Mouse (Mus musculus) frontal cortex, adult (tissue): Measurements from ENCODE around the gene Vsig10l.

ENCODE experiments used
- ATAC-seq: cut with Nextera tagmentation; 2 replicates; pipeline ENCODE4 v1.9.2; 2017; ENCODE audit warnings: mild to moderate bottlenecking, moderate library complexity, mixed read lengths; ENCODE audit not compliant: low TSS enrichment

The Vsig10l gene

GRCm38 (mm10) chr7:43454371-43454770 is 8.6 kb upstream of the Vsig10l start:
- no peak for ATAC-seq

DNA sequence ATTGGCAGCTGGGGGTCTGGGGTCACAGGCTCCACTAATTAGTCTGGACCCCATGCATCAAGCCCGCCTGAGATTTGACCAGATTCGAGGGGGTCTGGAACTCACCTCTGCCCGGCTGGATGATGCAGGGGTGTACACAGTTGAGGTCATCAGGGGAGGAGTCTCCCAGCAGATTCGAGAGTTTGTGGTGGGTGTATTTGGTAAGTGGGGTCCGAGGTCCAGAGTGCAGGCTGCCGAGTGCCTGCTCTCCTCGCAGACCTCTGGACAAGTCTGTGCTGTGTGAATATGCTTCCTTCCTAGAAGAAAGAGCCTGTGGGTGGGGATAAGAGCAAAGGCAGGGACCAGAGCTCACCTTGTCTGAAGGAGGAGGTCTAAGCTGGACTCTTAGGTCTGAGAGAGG is 1.0 kb downstream of the Vsig10l start:
- no peak for ATAC-seq

GRCm38 (mm10) chr7:43464864-43465343 is 2.0 kb downstream of the Vsig10l start:
- no peak for ATAC-seq

DNA sequence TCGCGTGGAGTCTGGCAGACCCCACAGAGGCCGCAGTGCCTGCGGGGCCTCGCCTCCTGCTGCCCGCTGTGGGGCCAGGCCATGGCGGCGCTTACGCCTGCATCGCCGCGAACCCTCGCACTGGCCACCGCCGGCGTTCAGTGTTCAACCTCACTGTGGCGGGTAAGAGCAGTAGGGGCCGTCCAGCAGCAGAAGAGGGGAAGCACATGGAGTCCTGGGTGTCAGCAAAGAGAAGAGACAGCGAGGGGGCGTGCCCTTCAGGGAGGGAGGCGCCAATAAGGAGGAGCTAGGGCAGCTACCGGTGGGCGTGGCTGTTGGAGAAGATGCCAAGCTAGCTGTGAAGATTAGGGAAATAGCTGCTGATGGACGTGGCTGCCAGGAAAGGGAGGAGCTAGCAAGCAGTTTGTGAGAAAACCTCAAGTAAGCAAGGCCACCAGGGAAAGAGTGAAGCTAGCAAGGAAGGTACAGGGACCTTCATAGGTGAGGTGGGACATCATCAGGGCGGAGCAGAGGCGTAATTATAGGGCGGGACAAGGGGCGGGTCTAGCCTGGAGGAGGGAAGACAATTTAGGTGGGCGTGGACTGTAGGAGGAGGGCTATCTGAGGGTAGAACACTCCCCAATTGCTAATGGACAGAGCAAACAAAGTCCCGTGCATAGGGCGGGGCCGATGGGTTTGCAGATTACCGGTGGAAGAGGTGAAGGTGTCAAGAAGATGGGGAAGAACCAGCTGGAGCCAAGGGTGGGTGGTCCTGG is 2.6 kb downstream of the Vsig10l start:
- peak; percentile 76 for ATAC-seq

GRCm38 (mm10) chr7:43466099-43466694 is 3.2 kb downstream of the Vsig10l start:
- peak; percentile 82 for ATAC-seq

DNA sequence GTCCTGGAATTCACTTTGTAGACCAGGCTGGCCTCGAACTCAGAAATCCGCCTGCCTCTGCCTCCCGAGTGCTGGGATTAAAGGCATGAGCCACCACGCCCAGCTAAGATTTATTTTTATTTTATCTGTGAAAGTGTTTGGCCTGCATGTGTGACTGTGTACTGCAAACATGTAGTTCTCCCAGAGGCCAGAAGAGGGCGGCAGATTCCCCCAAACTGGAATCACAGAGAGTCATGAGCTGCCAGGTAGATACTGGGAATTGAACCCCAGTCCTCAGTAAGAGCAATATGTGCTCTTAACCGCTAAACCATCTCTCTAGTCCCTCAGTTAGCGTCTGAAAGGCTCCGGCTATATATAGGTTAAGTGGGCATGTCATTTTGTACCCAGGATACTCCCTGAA is 7.4 kb downstream of the Vsig10l start:
- ATAC-seq, result no peak

- ATAC-seq, result no peak
Measured at GRCm38 (mm10) chr7:43475706-43476105, 12.8 kb downstream of the Vsig10l start.

GRCm38 (mm10) chr7:43476376-43476775 is 13.4 kb downstream of the Vsig10l start:
- no peak for ATAC-seq

DNA sequence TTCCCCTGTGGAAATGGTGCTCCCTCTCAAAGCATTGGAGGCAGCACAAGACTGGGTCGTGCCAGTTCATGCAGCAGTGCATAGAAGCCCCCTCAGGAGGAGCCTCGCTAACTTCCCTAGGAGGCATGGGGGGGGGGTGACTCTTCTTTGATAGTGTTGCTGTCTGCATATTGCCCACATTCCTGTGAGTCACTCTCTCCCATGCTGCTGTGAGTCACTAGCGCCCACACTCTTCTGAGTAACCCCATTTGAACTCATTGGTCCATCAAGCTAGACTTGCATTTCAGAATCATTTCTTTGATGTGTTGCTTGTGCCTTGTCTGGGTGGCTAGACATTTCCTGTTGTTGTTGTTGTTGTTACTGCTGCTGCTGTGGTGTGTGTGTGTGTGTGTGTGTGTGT is 18.2 kb downstream of the Vsig10l start:
- peak; percentile 92 for ATAC-seq

DNA sequence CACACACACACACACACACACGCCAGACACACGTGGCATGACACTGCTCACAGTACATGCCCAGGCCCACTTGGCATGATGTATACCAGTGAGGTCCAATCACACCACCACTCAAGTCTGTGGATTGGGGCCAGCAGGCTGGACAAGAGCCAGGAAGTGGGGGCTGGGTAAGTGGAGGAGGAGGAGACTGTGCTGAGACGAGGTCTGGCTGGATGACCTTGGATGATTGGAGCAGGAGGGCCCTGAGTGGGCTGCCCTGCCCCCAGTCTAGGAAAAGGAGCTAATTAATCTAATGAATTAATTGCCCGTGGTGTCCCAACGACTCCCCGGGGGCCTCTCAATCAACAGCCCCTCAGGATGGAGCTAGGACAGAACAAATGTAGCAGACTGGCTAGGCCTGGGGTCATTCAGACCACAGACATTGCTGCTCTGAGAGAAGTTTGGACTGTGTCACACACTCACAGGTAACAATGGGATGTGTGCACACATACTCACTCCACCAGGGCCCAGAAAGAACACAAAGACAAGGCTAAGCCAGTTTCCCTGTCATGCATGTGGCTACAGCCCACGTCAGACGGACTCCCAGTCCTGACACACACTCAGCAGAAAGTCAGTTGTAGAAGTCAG is 19.3 kb downstream of the Vsig10l start:
- no peak for ATAC-seq

- no peak for ATAC-seq
Measured at GRCm38 (mm10) chr7:43483236-43483635, 20.3 kb downstream of the Vsig10l start.

DNA sequence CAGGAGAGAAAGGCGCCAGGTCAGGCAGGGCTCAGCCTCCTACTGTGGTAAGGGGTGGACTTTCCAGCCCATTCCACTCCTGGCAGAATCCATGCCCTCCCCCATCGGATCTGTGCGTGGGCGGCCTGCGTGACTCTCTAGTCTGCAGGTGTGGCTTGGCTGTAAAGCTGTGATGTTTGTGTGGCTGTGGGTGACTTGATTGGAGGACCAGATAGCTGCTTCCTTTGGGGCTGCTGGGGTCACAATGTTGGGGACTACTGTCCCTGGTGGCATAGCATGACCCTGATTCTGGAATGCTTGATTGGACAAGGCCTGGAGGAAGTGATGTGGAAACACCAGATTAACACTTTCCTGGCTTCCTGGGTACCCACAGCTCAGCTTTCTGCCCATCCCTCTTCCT is 25.7 kb downstream of the Vsig10l start:
- peak; percentile 45 for ATAC-seq

DNA sequence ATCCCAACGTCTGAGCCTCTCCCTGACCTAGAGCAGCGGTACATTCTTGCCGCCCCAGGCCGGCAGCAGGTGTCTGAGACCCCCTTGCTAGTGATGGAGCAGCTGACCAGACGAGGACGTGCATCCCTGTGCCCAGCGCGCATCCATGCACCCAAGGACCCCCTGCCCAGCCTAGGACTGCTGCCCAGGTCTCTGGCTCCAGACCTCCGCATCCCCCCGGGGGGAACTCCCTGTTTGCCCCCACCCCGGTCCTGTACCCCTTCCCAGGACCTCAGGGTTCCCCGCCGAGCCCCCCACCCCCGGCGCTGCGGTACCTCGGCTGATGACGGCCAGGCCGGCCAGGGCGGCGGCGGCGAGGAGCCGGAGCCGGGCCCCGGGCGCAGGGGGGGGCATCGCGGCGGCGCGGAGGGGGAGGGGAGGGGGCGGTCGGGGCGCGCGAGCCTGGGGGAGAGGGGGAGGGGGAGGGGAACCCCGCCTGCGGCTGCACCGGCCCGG is 26.7 kb downstream of the Vsig10l start, which contains the start of gene Iglon5:
Gene Iglon5 (minus strand): TSS at position 445 of the 495 bp plus-strand sequence.
- no peak for ATAC-seq

- peak; percentile 74 for ATAC-seq
Measured at GRCm38 (mm10) chr7:43490182-43490584, 27.2 kb downstream of the Vsig10l start.

DNA sequence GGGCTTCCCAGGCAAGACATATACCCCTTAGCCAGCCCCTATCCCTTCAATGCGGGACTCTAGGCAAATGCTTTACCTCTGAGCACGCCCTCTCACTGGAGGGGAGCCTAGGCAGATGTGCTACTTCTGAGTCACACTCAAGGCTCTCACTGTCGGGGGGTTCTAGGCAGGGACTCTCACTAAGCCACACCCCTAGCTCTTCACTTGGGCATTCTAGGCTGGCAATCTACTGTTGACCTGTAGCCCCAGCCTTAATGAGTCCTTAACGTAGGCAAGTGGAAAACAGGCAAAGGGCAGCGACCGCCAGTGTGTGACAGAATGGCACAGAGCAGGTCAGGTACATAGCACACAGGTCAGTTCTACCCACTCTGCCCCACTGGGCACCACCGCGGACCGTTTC is 27.9 kb downstream of the Vsig10l start:
- ATAC-seq, result no peak

DNA sequence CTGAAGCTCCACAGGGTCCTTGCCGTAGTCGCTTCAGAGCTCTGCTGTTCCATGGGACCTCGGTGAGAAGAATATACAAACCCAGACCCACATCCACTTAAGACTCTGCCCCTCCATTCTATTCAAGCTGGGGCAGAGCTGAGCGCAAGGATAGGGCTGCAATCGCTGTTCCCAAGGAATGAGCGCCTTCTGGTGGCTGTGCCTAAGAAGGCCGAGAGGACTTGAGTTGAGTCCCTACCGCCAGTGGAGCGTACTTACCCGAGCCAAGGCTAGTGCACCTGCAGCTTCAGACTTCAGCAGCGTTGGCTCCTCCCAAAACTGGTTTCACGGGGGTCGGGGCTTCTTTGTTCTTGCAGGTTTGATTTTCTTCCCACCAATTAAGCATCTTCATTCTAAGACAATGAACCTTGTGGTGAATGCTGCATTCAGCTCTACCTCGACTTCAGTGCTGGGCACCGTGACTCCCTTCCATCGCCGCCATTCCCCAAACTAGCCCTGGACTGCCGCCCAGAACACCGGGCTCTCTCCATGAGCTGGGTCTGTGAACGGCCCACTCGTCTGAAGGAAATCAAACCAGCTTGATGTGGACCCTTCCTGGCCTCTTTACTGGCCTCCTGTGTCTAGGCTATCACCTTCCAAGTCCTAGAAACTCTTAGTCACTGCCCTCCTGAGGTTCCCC is 32.5 kb downstream of the Vsig10l start:
- peak; percentile 99 for ATAC-seq

DNA sequence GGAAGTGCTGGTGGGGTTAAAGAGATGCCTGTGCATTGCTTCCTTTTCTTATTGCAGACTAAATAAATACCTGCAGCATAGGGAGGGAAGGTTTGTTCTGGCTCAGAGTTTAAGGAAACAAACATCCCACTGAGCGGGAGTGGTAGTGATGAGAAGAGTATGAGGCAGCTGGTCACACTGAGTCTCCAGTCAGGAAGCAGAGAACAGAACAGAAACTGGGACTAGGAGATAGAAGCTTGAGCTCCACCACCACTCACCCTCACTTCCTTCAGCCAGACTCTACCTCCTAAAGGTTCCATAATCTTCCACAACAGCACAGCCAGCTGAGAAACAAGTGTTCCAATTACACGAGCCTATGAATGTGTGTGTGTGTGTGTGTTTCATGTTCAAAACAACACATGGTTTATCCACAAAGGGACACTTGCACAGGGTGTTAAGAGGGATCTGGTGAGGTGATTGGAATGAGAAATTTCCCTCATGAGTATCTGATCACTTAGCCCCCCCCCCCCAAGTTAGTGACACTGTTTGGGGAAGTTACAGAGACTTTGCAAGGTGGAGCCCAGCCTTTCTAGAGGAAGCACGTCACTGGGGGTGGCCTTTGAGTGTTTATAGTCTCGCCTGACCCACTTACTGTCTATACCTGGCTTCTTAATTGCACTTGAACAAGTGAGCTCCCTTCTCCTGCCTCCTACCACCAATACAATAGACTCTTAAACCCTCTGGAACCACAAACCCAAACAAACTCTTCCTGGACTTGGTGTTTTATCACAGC is 48.9 kb downstream of the Vsig10l start:
- no peak for ATAC-seq

GRCm38 (mm10) chr7:43512519-43512918 is 49.6 kb downstream of the Vsig10l start:
- no peak for ATAC-seq

GRCm38 (mm10) chr7:43515076-43515475 is 52.1 kb downstream of the Vsig10l start:
- ATAC-seq, result no peak

GRCm38 (mm10) chr7:43518341-43518740 is 55.4 kb downstream of the Vsig10l start:
- ATAC-seq, result no peak
